ENCODE assay signal across 9 mouse cellular contexts in the genomic region with DNA sequence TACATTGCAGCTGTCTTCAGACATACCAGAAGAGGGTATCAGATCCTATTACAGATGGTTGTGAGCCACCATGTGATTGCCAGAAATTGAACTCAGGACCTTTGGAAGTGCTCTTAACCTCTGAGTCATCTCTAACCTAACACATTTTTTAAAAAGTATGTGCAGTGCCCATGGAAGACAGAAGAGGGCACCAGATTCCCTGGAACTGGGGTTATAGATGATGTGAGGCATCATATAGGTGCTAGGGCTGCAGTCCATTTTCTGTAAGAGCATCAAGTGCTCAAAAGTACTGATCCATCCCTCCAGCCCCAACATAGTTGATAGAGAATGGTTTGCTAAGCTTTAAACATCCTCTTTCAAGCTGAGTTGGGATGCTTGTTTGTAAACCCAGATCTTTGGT. TPM values are rescaled to one million over a fixed set of nuclear protein-coding genes. Genes with fewer than 3 reads are reported as not detected.
A peak's percentile ranks its signal among the peaks of the same experiment; 100 is the strongest.
DNase-seq lines count a peak whose midpoint lies in the region; ATAC-seq lines count a peak whose summit lies in the region.
"Had no signal": no experiment of that assay in that cellular context is flagged by ENCODE, and none has a peak within 500 bp of the region (broad histone marks: within the 10 kb centered on the region; RNA-seq: fewer than 3 reads in every experiment).

No protein-coding gene starts in this region.

- no peaks in the 10 kb centered on the region for H3K9me3 ChIP-seq in forebrain, embryonic 11.5 days (ENCODE audit: control insufficient read depth, low read length)
- no peaks in the 10 kb centered on the region for H3K9me3 ChIP-seq in forebrain, embryonic 15.5 days
- H3K9me3 ChIP-seq: limb, embryonic 15.5 days had no signal

- no peak overlapping the region for H3K4me2 ChIP-seq in forebrain, embryonic 11.5 days (ENCODE audit: low read depth, low read length, severe bottlenecking)
- H3K4me2 ChIP-seq in forebrain, embryonic 15.5 days (replicated peaks): no peak overlapping the region
- H3K4me2 ChIP-seq: limb, embryonic 15.5 days had no signal

- DNase-seq in forebrain, embryonic 11.5 days (ENCODE audit: low spot score): peak; percentile 58
- DNase-seq in 3134 (ENCODE audit: extremely low read depth, insufficient read length, low spot score): peak; percentile 38
- peak; percentile 53 for DNase-seq in T-cell, adult 2 months (ENCODE audit: low spot score)
- DNase-seq in lung, postnatal 25 days (ENCODE audit: low spot score): peak; percentile 43
- DNase-seq in thymus, postnatal 36 days: peak; percentile 13 to 36
- no peak for DNase-seq in ovary, postnatal 14 days (ENCODE audit: low spot score)

- H3K4me1 ChIP-seq in forebrain, embryonic 11.5 days (replicated peaks; ENCODE audit: control insufficient read depth, insufficient read depth, low read length): no peaks in the 10 kb centered on the region
- peaks cover 10% of the 10 kb centered on the region for H3K4me1 ChIP-seq in forebrain, embryonic 15.5 days

- no peak for ATAC-seq in forebrain, embryonic 11.5 days (replicated peaks; ENCODE audit: low FRiP score)
- no peak for ATAC-seq in forebrain, embryonic 15.5 days (replicated peaks)
- peak; percentile 37 for ATAC-seq in granulocyte monocyte progenitor cell, adult 5-6 weeks (replicated peaks; ENCODE audit: poor library complexity, severe bottlenecking)

- no peaks in the 10 kb centered on the region for H3K27me3 ChIP-seq in forebrain, embryonic 11.5 days (ENCODE audit: control insufficient read depth, insufficient read depth, low read length)
- H3K27me3 ChIP-seq in forebrain, embryonic 15.5 days: no peaks in the 10 kb centered on the region
- H3K27me3 ChIP-seq: limb, embryonic 15.5 days had no signal

- no peaks in the 10 kb centered on the region for H3K36me3 ChIP-seq in forebrain, embryonic 11.5 days (ENCODE audit: control insufficient read depth, insufficient read depth, low read length)
- no peaks in the 10 kb centered on the region for H3K36me3 ChIP-seq in forebrain, embryonic 15.5 days
- H3K36me3 ChIP-seq: limb, embryonic 15.5 days had no signal

- no peak overlapping the region for H3K4me3 ChIP-seq in forebrain, embryonic 11.5 days (ENCODE audit: low read depth, low read length)
- no peak overlapping the region for H3K4me3 ChIP-seq in forebrain, embryonic 15.5 days
- H3K4me3 ChIP-seq: limb, embryonic 15.5 days had no signal

- H3K27ac ChIP-seq in forebrain, embryonic 11.5 days (ENCODE audit: low read depth, low read length): no peak overlapping the region
- no peak overlapping the region for H3K27ac ChIP-seq in forebrain, embryonic 15.5 days (replicated peaks)
- H3K27ac ChIP-seq: limb, embryonic 15.5 days had no signal

- no peak overlapping the region for H3K9ac ChIP-seq in forebrain, embryonic 11.5 days (ENCODE audit: low read length)
- H3K9ac ChIP-seq in forebrain, embryonic 15.5 days (replicated peaks): no peak overlapping the region
- H3K9ac ChIP-seq: limb, embryonic 15.5 days had no signal

RNA-seq across cellular contexts. Expression of gene Mtrf1, which starts 3.0 kb away (rescaled TPM):
- 10.5 and 11.1 TPM in 2 replicates for polyA plus RNA-seq in forebrain, embryonic 11.5 days (2014; fragmentation: Nextera tagmentation; extraction: Ambion mirVana)
- 10.2 and 11.3 TPM in 2 replicates for polyA plus RNA-seq in forebrain, embryonic 15.5 days (2015; fragmentation: Nextera tagmentation; extraction: Ambion mirVana)
- total RNA-seq in granulocyte monocyte progenitor cell, adult 5-6 weeks (2014; fragmentation: Nextera tagmentation): 12.0 and 12.8 TPM in 2 replicates
- 21.0 and 31.2 TPM in 2 replicates for total RNA-seq in granulocyte monocyte progenitor cell, adult 5-6 weeks (2017)

RNA-seq across cellular contexts. Expression of gene Naa16, which starts 4.0 kb away (rescaled TPM):
- 48.5 and 49.1 TPM in 2 replicates for polyA plus RNA-seq in forebrain, embryonic 11.5 days (2014; fragmentation: Nextera tagmentation; extraction: Ambion mirVana)
- 30.2 and 31.5 TPM in 2 replicates for polyA plus RNA-seq in forebrain, embryonic 15.5 days (2015; fragmentation: Nextera tagmentation; extraction: Ambion mirVana)
- 51.5 and 55.2 TPM in 2 replicates for total RNA-seq in granulocyte monocyte progenitor cell, adult 5-6 weeks (2014; fragmentation: Nextera tagmentation)
- 47.0 and 47.3 TPM in 2 replicates for total RNA-seq in granulocyte monocyte progenitor cell, adult 5-6 weeks (2017)

RNA-seq across cellular contexts. Expression of gene Kbtbd7, which starts 31.7 kb away (rescaled TPM):
- 19.7 and 21.3 TPM in 2 replicates for polyA plus RNA-seq in forebrain, embryonic 11.5 days (2014; fragmentation: Nextera tagmentation; extraction: Ambion mirVana)
- 23.6 and 23.7 TPM in 2 replicates for polyA plus RNA-seq in forebrain, embryonic 15.5 days (2015; fragmentation: Nextera tagmentation; extraction: Ambion mirVana)
- 6.0 and 10.0 TPM in 2 replicates for total RNA-seq in granulocyte monocyte progenitor cell, adult 5-6 weeks (2014; fragmentation: Nextera tagmentation)
- total RNA-seq in granulocyte monocyte progenitor cell, adult 5-6 weeks (2017): 13.9 and 15.7 TPM in 2 replicates

RNA-seq across cellular contexts. Expression of gene Kbtbd6, which starts 57.1 kb away (rescaled TPM):
- 7.9 and 8.1 TPM in 2 replicates for polyA plus RNA-seq in forebrain, embryonic 11.5 days (2014; fragmentation: Nextera tagmentation; extraction: Ambion mirVana)
- polyA plus RNA-seq in forebrain, embryonic 15.5 days (2015; fragmentation: Nextera tagmentation; extraction: Ambion mirVana): 3.0 and 4.0 TPM in 2 replicates
- 0.77 and 1.3 TPM in 2 replicates for total RNA-seq in granulocyte monocyte progenitor cell, adult 5-6 weeks (2014; fragmentation: Nextera tagmentation)
- 6.2 and 7.2 TPM in 2 replicates for total RNA-seq in granulocyte monocyte progenitor cell, adult 5-6 weeks (2017)
